Mouse (Mus musculus): ENCODE measurements at regions not wholly inside any gene's neighbourhood (a gene's known extent, or its start where the extent isn't known, plus 50 kb on each side); places are given as distances from the start of the nearest gene placed in this dataset.

DNA sequence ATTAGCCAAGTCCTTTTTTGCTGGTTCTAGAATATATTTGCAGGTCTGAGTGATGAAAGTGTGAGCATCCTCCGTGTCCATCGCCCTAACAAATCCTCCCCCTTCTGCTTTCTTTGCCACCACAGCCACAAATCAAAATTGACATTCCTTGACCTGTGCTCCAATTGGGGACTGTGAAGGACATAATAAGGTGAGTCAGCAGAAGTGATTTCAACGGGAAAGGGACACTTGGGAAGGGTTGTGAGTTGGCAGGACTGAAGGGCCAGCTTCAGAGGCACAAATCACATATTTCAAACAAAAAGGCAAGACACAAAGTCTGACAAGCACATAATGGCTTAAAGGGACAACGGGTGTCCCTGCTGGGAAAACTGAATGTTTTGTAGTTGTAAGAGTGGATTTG is 784.2 kb upstream of the Lrrc6 start:
- DNase-seq = peak; percentile 5

DNA sequence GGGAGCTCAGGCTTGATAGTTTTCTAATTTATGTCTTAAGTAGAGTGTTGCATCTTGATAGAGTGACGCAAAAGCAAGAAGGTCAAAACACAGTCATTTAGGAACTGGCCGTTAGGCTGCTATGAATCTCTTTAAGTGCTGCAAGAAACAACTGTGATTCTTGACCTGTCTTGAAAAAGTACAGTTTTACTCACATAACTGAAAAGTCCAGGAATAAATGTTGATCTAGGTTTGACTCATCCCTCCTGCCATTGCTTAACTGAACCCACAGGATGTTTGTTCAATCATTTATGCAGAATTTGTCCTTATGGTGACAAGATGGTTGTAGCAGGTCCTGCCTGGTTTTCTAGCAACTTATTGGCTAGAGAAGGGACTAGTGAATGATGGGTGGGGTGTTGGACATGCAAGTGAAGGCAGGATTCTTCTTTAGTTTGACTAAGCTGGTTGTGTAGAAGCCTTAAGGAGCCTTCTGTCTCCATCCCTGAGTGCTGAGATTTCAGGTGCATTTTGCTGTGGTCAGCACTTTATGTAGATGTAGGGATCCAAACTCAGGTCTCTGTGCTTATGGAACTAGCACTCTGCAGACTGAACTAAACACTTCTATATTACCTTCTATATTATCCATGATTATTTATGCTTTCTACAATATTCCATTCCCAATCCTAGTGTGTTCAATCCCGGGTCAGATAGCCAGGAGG is 782.7 kb upstream of the Lrrc6 start:
- DNase-seq = no peak

DNA sequence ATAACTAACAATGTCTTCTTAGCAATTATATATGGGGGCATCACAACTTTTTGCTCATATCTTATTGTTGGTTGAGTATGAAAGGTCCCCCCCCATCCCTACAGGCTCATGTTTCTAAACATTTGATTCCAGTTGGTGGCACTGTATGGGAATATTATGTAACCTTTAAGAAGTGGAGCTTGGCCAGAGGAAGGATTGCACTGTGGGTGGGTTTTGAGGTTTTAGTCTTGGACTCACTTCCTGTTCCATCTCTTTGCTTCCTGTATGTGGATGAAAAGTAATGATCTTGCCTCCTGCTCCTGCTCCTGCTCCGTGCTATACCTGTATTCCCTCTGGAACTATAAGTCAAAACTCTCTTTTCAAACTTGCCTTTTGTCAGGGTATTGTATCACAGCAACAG is 778.2 kb upstream of the Lrrc6 start:
- DNase-seq = no peak

- no peak for DNase-seq
Measured at GRCm38 (mm10) chr15:67275058-67275457, 774.3 kb upstream of the Lrrc6 start.

- DNase-seq = no peak
Measured at GRCm38 (mm10) chr15:67272397-67272796, 771.7 kb upstream of the Lrrc6 start.

DNA sequence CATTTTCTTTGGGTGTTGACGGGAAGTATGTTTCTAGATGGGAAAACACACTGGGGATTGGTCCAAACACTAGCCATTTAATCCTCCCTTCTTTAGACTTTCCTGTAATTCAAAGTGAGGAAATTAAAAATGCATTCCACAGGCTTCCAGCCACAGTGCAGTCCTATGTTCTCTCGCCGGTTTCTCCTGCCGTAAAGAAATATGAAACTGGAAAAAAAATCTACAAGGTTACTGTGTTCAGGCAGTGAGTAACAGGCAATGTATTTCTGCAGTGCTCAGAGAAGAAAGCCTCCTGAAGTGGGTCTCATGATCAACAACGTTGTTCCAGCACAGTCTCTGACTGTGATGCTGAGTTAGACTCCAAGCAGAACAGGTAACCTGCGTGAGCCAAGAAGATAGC is 763.0 kb upstream of the Lrrc6 start:
- DNase-seq = no peak

GRCm38 (mm10) chr15:67263313-67263712 is 762.6 kb upstream of the Lrrc6 start:
- no peak for DNase-seq

DNA sequence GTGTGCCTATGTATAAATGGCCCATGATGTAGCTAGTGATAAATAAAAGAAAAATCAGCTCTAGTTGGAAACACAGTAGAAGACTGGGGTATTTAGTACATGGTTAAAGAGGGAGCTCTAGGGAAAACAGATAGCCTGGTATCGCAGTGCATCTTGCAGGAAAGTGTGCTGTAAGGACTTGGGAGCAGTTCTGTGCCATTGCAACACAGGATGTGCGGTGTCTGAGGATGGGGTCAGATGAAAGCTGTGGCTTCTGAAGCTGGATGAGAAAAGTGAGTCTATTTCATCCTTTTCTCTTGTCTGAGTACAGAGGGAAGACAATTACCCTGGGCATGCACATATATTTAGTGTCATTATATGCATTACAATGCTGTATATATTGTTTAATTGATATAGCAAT is 761.6 kb upstream of the Lrrc6 start:
- DNase-seq = no peak

DNA sequence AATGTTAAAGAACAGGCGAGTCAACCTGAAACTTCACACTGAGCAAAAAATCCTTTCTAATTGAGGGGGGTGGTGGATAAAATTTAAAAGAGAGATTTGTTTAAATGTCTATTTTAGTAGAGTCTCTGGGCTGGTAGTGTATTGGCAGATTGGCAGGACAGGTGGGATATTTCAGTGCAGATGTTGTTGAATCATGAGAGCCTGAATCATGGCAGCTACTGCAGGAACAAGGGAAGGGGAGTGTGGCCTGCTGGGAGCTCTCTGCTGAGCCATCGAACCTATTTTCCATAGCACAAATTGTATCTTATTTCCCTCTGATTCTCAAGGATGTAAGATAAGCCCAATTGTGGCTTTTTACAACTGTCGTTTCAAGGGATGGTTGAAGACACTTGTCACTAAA is 760.0 kb upstream of the Lrrc6 start:
- no peak for DNase-seq

GRCm38 (mm10) chr15:67249147-67249546 is 748.4 kb upstream of the Lrrc6 start:
- no peak for DNase-seq

DNA sequence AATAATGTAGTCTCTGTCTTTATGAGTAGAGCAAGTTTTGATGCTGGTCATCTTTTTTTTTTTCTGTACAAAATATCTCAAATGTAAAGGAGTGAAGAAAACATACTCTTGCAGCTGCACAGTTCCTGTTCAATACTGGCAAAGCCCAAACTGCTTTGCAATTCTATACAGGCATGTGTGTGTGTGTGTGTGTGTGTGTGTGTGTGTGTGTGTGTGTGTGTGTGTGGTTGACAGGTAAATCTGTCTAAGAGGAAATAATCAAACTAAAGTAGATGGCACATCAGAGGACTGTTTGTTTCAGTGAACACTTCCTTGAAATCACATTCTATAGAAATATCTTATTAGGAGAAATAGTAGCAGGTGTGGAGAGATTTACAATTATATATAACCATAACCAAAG is 747.8 kb upstream of the Lrrc6 start:
- no peak for DNase-seq

- no peak for DNase-seq
Measured at GRCm38 (mm10) chr15:67245658-67246268, 745.1 kb upstream of the Lrrc6 start.

DNA sequence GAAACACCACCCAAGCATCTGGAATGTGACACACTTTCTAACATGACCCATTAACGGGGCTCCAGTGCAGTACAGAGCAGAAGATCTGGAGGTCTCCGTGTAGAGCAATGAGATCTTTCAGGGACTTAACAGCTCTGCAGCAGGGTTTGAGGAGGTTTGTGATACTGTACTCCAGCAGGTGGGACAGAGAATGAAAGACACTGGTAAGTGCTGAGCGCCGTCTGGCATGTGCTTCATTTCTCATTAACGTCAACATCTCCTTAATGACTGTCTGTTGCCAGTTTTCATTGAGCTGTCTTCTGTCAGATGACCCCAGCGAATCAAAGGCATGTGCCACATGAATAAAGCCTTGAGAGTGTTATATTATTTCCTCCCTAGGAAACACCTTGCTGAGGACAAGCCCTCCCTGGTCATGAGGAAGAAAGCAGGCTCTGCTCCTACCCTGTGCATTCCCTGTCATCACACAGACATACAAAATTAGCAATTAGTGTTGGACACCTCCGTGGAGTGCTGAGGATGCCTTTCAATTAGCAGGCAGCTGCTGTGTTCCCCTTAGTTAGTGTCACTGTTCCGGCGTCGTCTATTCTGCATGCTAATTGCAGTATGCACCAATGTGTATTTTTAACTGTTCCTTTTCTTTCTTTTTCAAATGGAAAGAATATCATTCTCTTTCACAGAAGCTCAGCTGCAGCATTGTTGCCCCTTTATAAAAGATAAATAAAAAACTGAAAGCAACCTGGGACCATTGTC is 744.4 kb upstream of the Lrrc6 start:
- DNase-seq = no peak

DNA sequence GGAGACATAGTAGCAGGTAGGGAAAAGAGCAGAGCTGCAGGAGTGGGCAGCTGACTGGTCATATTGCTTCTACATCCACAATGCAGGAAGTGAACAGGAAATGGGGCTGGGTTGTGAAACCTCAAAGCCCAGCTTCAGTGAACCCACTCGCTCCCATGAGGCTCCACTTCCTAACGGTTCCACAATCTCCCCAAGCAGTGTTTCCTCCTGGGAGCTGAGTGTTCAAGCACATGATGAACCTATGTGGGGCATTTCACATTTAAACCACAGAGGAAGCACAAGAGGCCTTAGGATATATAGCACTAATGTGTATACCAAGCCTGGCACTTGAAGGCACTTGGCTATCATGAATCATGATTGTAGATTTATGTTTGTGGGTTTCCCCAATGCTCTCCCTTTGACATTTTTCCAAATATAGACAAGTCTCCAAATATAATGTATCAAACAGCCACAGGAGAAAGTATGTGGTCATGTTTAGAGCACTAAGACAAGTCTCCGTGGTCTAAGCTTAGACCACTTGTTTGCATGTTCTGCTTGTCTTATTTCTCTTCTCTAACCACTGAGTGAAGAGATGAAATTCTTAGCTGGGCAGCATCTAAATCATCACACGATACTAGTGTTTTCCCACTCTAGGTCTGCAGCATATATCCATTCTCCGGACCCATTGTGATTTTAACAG is 734.5 kb upstream of the Lrrc6 start:
- no peak for DNase-seq

DNA sequence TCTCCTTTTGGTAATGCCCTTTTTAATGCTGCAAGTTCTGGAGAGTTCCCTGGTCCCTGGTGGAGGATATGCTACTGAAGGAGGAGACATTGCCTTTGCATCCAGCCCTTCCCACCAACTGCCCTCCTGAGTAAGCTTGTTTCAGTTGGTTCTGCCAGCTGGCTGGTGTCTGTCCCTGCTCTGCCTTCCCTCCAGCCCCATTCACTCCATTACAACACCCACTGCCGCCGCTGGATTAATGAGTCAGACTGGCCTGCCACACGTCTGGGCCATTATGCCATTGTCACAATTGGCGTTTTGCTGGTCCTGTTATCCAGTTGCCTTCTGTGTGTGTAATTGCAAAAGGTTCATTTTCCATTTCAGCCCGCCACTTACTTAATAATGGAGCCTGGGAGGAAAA is 728.6 kb upstream of the Lrrc6 start:
- DNase-seq = peak; percentile 28

- no peak for DNase-seq
Measured at GRCm38 (mm10) chr15:67228633-67229032, 727.9 kb upstream of the Lrrc6 start.

DNA sequence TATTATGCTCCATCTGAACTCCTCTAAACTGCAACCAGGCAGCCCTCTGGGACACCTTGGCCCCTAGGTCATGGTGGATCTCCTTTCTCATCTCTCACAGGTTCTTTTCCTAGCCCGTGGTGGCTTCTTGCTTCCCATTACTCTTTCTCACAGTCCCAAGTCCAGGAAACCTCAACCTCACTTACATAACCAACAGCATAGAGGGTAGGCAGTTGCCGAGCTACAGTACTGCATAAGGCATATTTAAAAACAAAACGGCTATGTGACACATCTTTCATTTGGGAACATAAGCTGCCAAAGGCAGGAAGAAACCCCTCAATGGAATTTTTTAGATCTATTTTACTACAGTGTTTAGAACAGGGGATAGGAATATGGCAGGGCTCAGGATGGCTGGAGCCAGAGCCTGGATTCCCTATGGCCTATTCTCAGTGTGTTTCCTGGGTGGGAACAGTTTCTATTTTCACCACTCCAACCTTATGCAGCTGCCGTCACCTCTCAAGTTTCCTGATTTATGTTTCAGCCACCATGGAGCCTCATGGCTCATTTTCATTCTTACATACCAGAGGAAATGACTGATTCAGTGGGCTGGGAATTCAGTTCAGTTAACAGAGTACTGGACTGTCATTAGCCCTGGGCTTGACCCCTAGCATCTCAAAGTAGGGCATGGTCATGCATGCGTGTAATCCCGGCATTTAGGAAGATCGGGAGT is 726.9 kb upstream of the Lrrc6 start:
- no peak for DNase-seq

DNA sequence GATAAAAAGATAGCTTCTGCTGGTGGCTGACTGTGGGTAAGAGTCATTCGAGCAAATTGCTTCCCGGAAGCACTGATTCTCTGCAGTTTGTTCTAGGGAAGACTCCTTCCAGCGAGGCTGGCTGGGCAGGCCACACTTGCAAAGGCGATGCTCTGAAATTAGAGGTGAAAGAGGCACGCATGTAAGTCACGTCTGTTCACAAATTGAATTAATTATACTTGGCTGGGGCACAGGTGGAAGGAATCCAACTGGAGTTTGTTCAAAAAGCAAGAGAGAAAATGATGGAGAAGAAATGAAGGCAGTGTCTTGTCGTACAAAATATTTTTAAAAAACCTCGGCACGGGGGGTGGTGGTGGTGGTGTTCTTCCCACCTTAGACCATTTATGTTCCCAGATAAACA is 726.2 kb upstream of the Lrrc6 start:
- DNase-seq = no peak
